Mouse (Mus musculus) urinary bladder, postnatal 36 days (tissue): ENCODE results near the gene Mid2.
"Not testable (repeated sequence)": the region's sequence is repeated elsewhere in the genome, so short reads cannot be mapped to it uniquely, and the experiment has no call there.

Experiments used
- DNase-seq, 2 experiments: peaks; one replicate each; pipeline ENCODE4 v3.0.0; 2022; ENCODE audit warnings: low spot score in 2 of 2, mixed read lengths in 1 of 2

Gene Mid2

DNA sequence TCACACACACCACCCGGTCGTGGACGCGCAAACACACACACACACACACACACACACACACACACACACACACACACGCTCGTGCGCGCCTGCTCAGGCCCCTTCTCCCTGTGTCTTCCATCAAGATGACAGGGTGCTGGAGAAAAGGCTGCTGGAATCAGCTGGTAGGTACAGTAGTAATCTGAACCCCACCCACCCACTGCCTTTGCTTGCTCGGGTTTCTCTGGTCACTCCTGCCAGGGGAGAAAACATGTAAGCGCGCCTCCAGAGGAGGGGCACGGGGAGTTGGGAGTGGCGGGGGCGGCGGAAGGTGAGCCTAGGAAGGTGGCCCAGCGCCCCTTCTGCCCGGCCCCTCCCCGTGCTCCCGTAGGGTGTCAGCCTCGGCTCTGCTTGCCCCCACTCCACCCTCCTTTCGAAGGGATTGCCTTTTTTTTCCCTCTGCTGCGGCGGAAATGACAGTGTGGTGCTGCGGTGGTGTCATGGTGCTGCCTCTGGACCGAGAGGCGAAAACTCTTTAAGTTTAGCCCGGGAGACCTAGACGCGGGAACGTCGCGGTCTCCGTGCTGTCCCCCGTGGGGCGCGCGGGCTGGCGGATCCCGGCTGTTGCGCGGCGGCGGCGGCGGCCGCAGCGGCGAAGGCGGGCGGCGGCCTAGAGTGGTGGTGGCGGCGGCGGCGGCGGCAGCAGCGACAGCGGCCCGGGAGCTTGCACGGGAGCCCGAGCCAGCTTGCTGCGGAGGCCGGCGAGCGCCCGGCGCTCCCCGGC, at the start of gene Mid2:
Mid2 (plus strand) TSS at position 121 of the 763 bp plus-strand sequence.
- peak; percentile 17 to 27 for DNase-seq

DNA sequence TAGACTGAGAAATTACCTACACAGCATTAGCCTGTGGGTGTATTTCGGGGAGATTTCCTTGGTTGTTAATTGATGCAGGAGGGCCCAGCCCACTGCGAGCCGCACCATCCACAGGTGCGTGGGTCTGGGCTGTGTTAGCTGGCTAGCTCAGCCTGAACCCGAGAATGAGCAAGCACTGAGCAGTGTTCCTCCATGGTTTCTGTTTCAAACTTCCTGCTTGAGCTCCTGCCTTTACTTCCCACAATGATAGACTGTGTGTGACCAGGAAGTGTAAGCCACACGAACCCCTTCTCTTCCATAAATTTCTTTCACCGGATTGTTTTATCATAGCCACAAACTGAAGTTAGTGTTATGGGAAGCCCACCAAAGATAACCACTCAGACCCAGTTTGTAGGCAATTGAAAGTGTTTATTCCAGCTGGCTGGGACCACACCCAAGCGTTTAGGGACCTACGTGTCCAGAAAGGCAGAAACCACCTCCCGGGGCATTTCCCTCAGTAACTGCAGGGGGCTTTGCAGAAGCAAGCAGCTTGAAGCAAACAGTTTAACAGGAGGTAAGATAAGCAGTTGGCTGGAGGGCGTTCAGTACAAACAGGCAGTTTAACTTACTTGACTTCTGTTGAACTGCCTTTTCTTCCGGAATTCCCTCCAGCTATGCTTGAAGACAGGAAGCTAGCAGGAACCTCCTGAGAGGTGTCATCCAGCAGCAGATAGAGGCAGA, 39.4 kb upstream of the Mid2 start:
- no peak for DNase-seq

DNA sequence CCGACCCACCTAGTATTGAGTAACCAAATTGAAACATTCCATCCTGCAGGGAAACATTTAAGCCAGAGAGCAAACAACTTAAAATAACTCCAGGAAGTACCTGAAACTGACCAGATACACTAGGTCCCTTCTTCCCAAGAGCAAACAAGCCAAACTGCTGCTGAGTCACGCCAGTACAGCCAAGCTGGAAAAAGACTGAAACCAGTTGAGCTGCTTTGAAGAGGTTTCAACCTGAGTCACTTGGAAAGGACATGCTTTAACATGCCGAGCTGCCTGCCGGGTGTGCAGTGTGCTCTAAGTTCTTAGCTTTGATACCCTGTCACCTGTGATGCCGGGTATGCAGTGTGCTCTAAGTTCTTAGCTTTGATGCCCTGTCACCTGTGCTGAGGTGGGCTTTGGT, 26.4 kb upstream of the Mid2 start:
- DNase-seq = no peak

GRCm38 (mm10) chrX:140639592-140639991, 24.8 kb upstream of the Mid2 start:
- no peak for DNase-seq

DNA sequence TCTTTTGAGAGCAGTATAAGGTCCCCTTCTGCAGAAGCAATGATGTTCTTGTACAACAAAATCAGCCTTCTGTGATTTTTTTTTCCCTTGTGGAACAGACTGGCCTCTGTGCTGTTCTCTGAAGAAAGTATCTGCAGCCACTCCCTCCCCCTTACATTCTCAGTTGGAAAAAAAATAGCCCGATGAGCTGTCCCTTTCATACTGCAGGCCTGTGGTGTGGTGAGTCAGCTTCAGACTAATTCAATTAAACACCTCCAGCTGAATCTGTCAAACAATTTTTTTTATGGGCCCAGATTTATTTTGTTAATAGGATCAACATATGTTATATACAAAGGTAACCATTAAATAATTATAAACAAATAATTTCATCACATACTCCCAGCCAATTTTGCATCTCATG, 3.7 kb upstream of the Mid2 start:
- no peak for DNase-seq

DNA sequence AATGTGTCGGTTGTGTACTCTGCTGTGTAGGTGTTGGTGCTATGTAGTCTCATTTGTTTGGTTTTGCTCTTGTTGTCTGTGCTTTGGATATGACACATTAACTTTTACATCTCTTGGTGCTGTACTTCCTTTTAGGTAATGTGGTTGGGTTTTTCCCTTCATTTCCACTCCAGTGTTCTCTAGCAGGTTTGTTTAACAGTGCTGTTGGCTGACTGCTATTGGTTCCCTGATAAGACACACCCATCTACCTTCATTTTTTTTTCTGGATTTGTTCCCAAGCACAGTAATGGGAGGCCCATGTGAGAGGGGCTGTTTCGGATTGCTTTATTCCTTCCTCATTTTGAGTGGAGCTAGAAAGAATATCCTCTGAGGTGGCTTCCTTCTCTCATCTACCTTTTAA, 883 bp upstream of the Mid2 start:
- DNase-seq = no peak

DNA sequence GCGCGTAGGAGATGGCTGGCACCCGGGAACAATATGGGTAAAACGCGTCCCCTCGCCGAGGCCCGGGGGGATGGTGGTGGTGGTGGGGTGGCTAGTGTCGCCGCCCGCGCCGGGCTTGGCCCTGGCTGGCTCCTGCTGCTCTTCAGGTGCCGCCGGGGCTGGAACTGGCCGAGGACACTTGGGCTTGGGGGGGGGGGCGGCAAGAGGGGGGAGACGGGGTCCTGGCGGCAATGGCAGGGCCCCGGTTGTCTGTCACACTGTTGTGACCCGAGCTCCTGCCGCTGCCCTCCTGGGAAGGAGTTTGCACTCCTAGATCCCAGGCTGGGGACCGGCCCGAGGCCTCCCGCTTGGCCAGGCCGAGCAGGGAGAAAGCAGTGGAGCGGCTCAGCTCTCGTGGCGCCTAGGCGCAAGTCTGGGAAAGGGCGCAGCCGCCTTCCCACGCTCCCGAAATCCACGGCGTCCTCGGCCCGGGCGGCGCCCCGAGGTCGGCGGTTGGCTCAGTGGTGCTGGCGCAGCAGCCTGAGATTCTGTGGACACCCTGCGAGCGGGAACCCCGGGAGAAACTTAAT, 927 bp downstream of the Mid2 start:
- DNase-seq = peak; percentile 9 to 23

DNA sequence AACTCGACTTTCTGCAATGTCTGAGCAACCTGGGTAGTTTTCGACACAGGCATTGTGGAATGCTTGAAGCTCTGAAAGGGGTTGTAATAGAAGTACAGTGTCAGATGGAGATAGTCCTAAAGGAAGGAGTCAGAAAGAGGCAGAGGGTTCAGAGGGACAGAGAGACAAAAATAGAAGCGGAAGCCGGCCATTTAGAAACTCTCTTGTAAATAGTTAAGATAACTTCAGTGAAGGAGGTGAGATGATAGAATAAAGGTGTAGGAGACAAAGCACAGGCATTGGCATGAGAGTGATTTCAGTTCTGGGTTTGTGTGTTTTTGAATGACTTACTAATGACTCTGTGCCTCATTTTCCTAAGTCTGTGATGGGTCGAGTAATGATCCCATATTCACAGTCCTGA, 11.0 kb downstream of the Mid2 start:
- no peak for DNase-seq

- no peak for DNase-seq
Measured at GRCm38 (mm10) chrX:140688335-140688734, 23.9 kb downstream of the Mid2 start.

DNA sequence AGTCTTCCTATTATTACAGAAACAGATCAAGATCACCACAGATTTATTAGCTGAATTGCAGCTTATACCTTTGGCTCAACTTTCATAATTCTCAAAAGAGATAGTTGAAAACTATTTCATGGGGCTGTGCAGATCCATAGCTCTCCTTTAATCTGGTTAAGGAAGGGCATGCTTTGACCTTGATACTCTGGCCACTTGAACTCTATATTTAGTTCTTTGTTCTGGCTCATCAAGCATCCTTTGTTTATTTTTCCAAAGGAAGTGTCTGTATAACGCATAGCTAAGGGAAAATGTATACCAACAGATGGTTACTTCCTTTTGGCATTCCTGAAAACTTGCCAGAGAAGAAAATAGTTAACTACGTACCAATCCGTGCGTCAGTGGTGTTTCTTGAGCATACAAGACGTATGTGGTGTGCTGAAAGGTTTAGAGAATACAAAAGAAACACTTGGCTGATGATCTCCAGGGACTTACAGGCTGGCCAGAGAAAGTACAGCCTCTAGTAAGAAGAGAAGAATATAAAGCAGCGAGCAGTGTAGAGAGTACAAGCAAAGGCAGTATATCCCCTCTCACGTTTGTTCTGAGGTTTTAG, 33.6 kb downstream of the Mid2 start:
- not testable (repeated sequence) for DNase-seq

GRCm38 (mm10) chrX:140703224-140703623, 38.8 kb downstream of the Mid2 start:
- DNase-seq = no peak

GRCm38 (mm10) chrX:140706077-140706476, 41.7 kb downstream of the Mid2 start:
- no peak for DNase-seq

DNA sequence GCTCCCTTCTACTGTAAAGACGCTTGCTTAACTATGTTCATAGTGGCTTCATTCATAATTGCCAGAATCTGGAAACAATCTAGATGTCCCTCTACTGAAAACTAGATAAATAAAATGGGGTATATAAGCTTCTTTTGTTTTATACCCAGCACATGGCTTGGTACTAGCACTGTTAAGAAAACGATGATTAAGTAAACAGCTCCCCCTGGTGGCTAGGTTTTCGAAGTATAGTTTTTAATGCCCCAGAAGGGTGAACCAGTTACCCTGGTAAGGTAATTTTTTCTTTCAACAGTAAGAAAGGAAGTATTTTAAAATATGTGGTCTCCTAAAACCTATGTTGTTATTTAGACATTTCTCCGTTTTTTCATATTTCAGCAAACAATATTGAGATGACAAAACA, 58.0 kb downstream of the Mid2 start:
- no peak for DNase-seq

DNA sequence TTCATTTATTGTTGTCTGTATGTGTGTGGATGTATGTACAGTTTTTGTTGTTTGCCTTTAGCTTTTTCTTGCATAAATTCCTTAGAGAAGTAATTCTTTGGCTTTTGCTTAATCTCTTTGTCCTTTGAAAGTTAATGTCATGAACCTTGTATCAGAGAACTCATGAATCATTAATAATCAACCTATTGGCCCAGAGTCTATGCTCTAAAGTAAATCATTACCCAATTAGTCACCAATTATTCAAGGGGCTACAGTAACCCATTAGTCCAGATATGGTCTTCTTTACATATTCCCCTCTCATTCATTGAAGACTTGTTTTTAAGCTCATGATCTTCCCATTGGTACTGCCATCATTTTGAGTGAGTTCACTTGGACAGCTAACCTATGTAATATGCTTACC, 74.6 kb downstream of the Mid2 start:
- DNase-seq = no peak

- DNase-seq = no peak
Measured at GRCm38 (mm10) chrX:140743213-140743612, 78.8 kb downstream of the Mid2 start.

- DNase-seq = no peak
Measured at GRCm38 (mm10) chrX:140769794-140770193, 105.4 kb downstream of the Mid2 start.

DNA sequence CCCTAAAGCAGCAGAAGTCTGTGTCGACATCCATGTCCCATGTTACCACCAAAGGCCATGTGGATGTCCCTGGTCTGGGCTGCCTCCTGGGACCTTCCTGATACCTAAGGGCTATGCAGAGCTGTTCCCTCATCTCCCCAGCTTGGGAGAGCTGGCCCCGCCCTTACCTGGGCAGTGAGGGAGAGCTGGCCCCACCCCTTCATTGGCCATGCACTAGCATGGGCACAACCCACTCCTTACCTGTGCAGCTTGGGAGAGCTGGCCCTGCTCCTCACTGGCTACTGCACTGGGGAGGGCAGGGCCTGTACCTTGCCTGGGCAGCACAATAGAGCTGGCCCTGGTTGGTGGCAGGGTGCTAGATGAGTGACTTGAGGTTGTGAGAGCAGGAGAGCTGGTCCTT, 140.9 kb downstream of the Mid2 start:
- no peak for DNase-seq

- no peak for DNase-seq
Measured at GRCm38 (mm10) chrX:140813312-140814006, 149.1 kb downstream of the Mid2 start, which contains the start of gene Tex13b. Gene Tex13b, minus strand, starts transcription at chrX:140813433.
